ENCODE assay signal across 11 mouse cellular contexts in the genomic region with DNA sequence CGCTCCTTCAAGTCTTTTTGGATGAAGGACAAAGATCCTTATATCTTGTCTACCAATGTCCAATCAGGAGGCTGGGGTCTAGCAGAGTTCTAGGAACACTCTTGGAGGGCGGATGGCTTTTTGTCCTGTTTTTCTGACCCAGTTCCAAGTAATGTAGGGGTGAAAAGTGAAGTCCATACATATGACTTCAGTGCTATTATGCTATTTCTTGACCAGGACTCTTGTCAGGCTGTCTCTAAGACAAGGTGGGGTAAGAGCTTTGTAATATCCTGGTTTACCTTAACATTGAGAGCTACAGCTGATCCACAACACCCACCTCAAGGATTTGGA. TPM values are rescaled to one million over a fixed set of nuclear protein-coding genes. Genes with fewer than 3 reads are reported as not detected.
DNase-seq lines count a peak whose midpoint lies in the region; ATAC-seq and TF ChIP-seq lines count a peak whose summit lies in the region.
"Had no signal": no experiment of that assay in that cellular context is flagged by ENCODE, and none has a peak within 500 bp of the region (broad histone marks: within the 10 kb centered on the region; RNA-seq: fewer than 3 reads in every experiment).

No protein-coding gene starts in this region.

- no peaks in the 10 kb centered on the region for H3K4me1 ChIP-seq in embryonic facial prominence, embryonic 11.5 days (ENCODE audit: control insufficient read depth, insufficient read depth, low read length)
- H3K4me1 ChIP-seq in embryonic facial prominence, embryonic 10.5 days, result no peaks in the 10 kb centered on the region
- H3K4me1 ChIP-seq in midbrain, embryonic 13.5 days (replicated peaks), result 0 out of 2 replicates have a peak, but pooled peaks cover 3% of the 10 kb centered on the region
- no peaks in the 10 kb centered on the region for H3K4me1 ChIP-seq in midbrain, postnatal 0 days (ENCODE audit: insufficient read depth, low read length)
- no peaks in the 10 kb centered on the region for H3K4me1 ChIP-seq in limb, embryonic 13.5 days

- H3K4me2 ChIP-seq in embryonic facial prominence, embryonic 11.5 days (ENCODE audit: low read depth, low read length), result no peak overlapping the region
- no peak overlapping the region for H3K4me2 ChIP-seq in midbrain, embryonic 13.5 days (replicated peaks)
- H3K4me2 ChIP-seq in midbrain, postnatal 0 days (ENCODE audit: low read depth, low read length, poor library complexity, severe bottlenecking), result no peak overlapping the region
- no peak overlapping the region for H3K4me2 ChIP-seq in limb, embryonic 13.5 days (replicated peaks)

- no peak for TF ChIP-seq CTCF in midbrain, postnatal 0 days (IDR thresholded peaks at IDR 0.05)

- WGBS in embryonic facial prominence, embryonic 11.5 days, result 92% methylated on average over 2 of the region's 2 CpGs
- 93% methylated on average over 2 of the region's 2 CpGs for WGBS in embryonic facial prominence, embryonic 10.5 days
- 93% methylated on average over 2 of the region's 2 CpGs for WGBS in midbrain, embryonic 13.5 days
- WGBS in midbrain, postnatal 0 days, result 95% methylated on average over 2 of the region's 2 CpGs
- WGBS in limb, embryonic 13.5 days, result 93% methylated on average over 2 of the region's 2 CpGs

- peaks cover 6% of the 10 kb centered on the region for H3K9me3 ChIP-seq in embryonic facial prominence, embryonic 11.5 days (replicated peaks; ENCODE audit: control insufficient read depth, low read length)
- peaks cover 14% of the 10 kb centered on the region for H3K9me3 ChIP-seq in embryonic facial prominence, embryonic 10.5 days
- peaks cover 7% of the 10 kb centered on the region; the same call in 1 of the 2 replicates for H3K9me3 ChIP-seq in midbrain, embryonic 13.5 days
- H3K9me3 ChIP-seq in midbrain, postnatal 0 days (ENCODE audit: low read length), result no peaks in the 10 kb centered on the region
- H3K9me3 ChIP-seq in limb, embryonic 13.5 days, result peaks cover 16% of the 10 kb centered on the region

- H3K4me3 ChIP-seq in embryonic facial prominence, embryonic 11.5 days (ENCODE audit: low read depth, low read length), result no peak overlapping the region
- no peak overlapping the region for H3K4me3 ChIP-seq in embryonic facial prominence, embryonic 10.5 days
- H3K4me3 ChIP-seq in midbrain, embryonic 13.5 days (replicated peaks), result no peak overlapping the region
- H3K4me3 ChIP-seq in midbrain, postnatal 0 days (ENCODE audit: low read depth, low read length), result no peak overlapping the region
- no peak overlapping the region for H3K4me3 ChIP-seq in limb, embryonic 13.5 days
- H3K4me3 ChIP-seq: left cerebral cortex, adult 2 months had no signal

- H3K27ac ChIP-seq in embryonic facial prominence, embryonic 11.5 days (replicated peaks; ENCODE audit: low read depth, low read length), result no peak overlapping the region
- H3K27ac ChIP-seq in embryonic facial prominence, embryonic 10.5 days (replicated peaks), result no peak overlapping the region
- 0 out of 2 replicates have a peak overlapping the region, but pooled peaks have one; percentile 22 for H3K27ac ChIP-seq in midbrain, embryonic 13.5 days
- H3K27ac ChIP-seq in midbrain, postnatal 0 days (ENCODE audit: low read depth, low read length), result no peak overlapping the region
- no peak overlapping the region for H3K27ac ChIP-seq in limb, embryonic 13.5 days
- H3K27ac ChIP-seq: left cerebral cortex, adult 2 months had no signal

- no peak for DNase-seq in embryonic facial prominence, embryonic 11.5 days (ENCODE audit: low spot score)
- no peak for DNase-seq in embryonic facial prominence, embryonic 10.5 days (ENCODE audit: low spot score)
- DNase-seq in midbrain, postnatal 0 days (ENCODE audit: low spot score), result no peak
- DNase-seq in urinary bladder, postnatal 25 days (ENCODE audit: low spot score), result no peak
- DNase-seq in spleen, postnatal 10 days (ENCODE audit: low spot score in 2 of 2), result no peak
- DNase-seq in heart, adult 9 months (ENCODE audit: low spot score in 2 of 2), result no peak
- DNase-seq: heart, postnatal 36 days; kidney, postnatal 10 days had no signal

- no peak overlapping the region for H3K9ac ChIP-seq in embryonic facial prominence, embryonic 11.5 days (replicated peaks; ENCODE audit: low read length)
- no peak overlapping the region for H3K9ac ChIP-seq in midbrain, embryonic 13.5 days (replicated peaks)
- H3K9ac ChIP-seq in midbrain, postnatal 0 days (replicated peaks; ENCODE audit: low read length, poor library complexity, severe bottlenecking), result no peak overlapping the region
- no peak overlapping the region for H3K9ac ChIP-seq in limb, embryonic 13.5 days

- no peaks in the 10 kb centered on the region for H3K27me3 ChIP-seq in embryonic facial prominence, embryonic 11.5 days (ENCODE audit: control insufficient read depth, insufficient read depth, low read length)
- no peaks in the 10 kb centered on the region for H3K27me3 ChIP-seq in embryonic facial prominence, embryonic 10.5 days (replicated peaks; ENCODE audit: low read depth, poor library complexity, severe bottlenecking)
- no peaks in the 10 kb centered on the region for H3K27me3 ChIP-seq in midbrain, embryonic 13.5 days
- H3K27me3 ChIP-seq in midbrain, postnatal 0 days (ENCODE audit: insufficient read depth, low read length), result no peaks in the 10 kb centered on the region
- H3K27me3 ChIP-seq in limb, embryonic 13.5 days, result no peaks in the 10 kb centered on the region

- peaks cover 56% of the 10 kb centered on the region for H3K36me3 ChIP-seq in embryonic facial prominence, embryonic 11.5 days (replicated peaks; ENCODE audit: control insufficient read depth, insufficient read depth, low read depth, low read length)
- peaks cover 78% of the 10 kb centered on the region for H3K36me3 ChIP-seq in embryonic facial prominence, embryonic 10.5 days (replicated peaks)
- H3K36me3 ChIP-seq in midbrain, embryonic 13.5 days, result peaks cover 73% of the 10 kb centered on the region
- H3K36me3 ChIP-seq in midbrain, postnatal 0 days (ENCODE audit: insufficient read depth, low read length), result peaks cover 49% of the 10 kb centered on the region
- peaks cover 74% of the 10 kb centered on the region for H3K36me3 ChIP-seq in limb, embryonic 13.5 days

- 0 out of 2 replicates have a peak, but pooled peaks have one; percentile 54 for ATAC-seq in embryonic facial prominence, embryonic 11.5 days (replicated peaks; ENCODE audit: insufficient number of reproducible peaks, low FRiP score, low TSS enrichment, low read depth)
- peak; percentile 50; the same call in 1 of the 2 replicates for ATAC-seq in midbrain, embryonic 13.5 days
- ATAC-seq in midbrain, postnatal 0 days (ENCODE audit: low FRiP score), result no peak
- ATAC-seq in limb, embryonic 13.5 days (ENCODE audit: low FRiP score, low read depth), result 0 out of 2 replicates have a peak, but pooled peaks have one; percentile 12

RNA-seq across cellular contexts. Expression of gene Eif4g2, which starts 12.7 kb away (rescaled TPM):
- 1,788 and 1,988 TPM in 2 replicates for polyA plus RNA-seq in embryonic facial prominence, embryonic 11.5 days (2014; fragmentation: Nextera tagmentation; extraction: Ambion mirVana)
- polyA plus RNA-seq in embryonic facial prominence, embryonic 10.5 days (2016; fragmentation: Nextera tagmentation; extraction: Ambion mirVana), result 1,371 TPM in 2 replicates
- 1,301 and 1,321 TPM in 2 replicates for polyA plus RNA-seq in midbrain, embryonic 13.5 days (2015; fragmentation: Nextera tagmentation; extraction: Ambion mirVana)
- 497 and 556 TPM in 2 replicates for total RNA-seq in midbrain, postnatal 0 days (2014; rRNA removed)
- 804 and 868 TPM in 2 replicates for polyA plus RNA-seq in midbrain, postnatal 0 days (2015; fragmentation: Nextera tagmentation; extraction: Ambion mirVana)
- polyA plus RNA-seq in limb, embryonic 13.5 days (2015; fragmentation: Nextera tagmentation; extraction: Ambion mirVana), result 823 and 917 TPM in 2 replicates

RNA-seq across cellular contexts. Expression of gene Ctr9, which starts 41.4 kb away (rescaled TPM):
- polyA plus RNA-seq in embryonic facial prominence, embryonic 11.5 days (2014; fragmentation: Nextera tagmentation; extraction: Ambion mirVana), result 82.7 and 88.1 TPM in 2 replicates
- polyA plus RNA-seq in embryonic facial prominence, embryonic 10.5 days (2016; fragmentation: Nextera tagmentation; extraction: Ambion mirVana), result 86.4 and 87.5 TPM in 2 replicates
- polyA plus RNA-seq in midbrain, embryonic 13.5 days (2015; fragmentation: Nextera tagmentation; extraction: Ambion mirVana), result 99.7 and 102 TPM in 2 replicates
- total RNA-seq in midbrain, postnatal 0 days (2014; rRNA removed), result 38.7 and 50.3 TPM in 2 replicates
- 59.5 and 63.3 TPM in 2 replicates for polyA plus RNA-seq in midbrain, postnatal 0 days (2015; fragmentation: Nextera tagmentation; extraction: Ambion mirVana)
- 82.1 and 90.8 TPM in 2 replicates for polyA plus RNA-seq in limb, embryonic 13.5 days (2015; fragmentation: Nextera tagmentation; extraction: Ambion mirVana)
